Mouse (Mus musculus) mouse trophoblast stem cell (cell line): ENCODE results near the gene Gm6676.
"Not testable (repeated sequence)": the region's sequence is repeated elsewhere in the genome, so short reads cannot be mapped to it uniquely, and the experiment has no call there.

Experiments
- in situ Hi-C, 2 experiments: fragments of 300-500 bp; cut with MseI, MboI; formaldehyde crosslinking; loops; 2 replicates in 1 of 2; 3 replicates in 1 of 2; pipeline ENCODE4 v1.15.1; 2025

Gm6676 gene

GRCm38 (mm10) chr14:7125312-7125711, at the start of gene Gm6676:
TSS of gene Gm6676 (minus strand) at chr14:7125412.
- in situ Hi-C loops = not testable (repeated sequence)

- in situ Hi-C loops = not testable (repeated sequence)
Observed at GRCm38 (mm10) chr14:7174483-7174971, 49.3 kb upstream of the Gm6676 start, which contains the start of gene Gm3512. TSS of gene Gm3512 (minus strand) at chr14:7174533.

- in situ Hi-C loops = not testable (repeated sequence)
Observed at GRCm38 (mm10) chr14:7105124-7105802, 19.9 kb downstream of the Gm6676 start.

GRCm38 (mm10) chr14:7100521-7100920, 24.7 kb downstream of the Gm6676 start, which contains the start of gene Gm3696:
TSS of gene Gm3696 (minus strand) at chr14:7100621.
- in situ Hi-C loops = not testable (repeated sequence)
